Mouse (Mus musculus) small intestine, adult 2 months (tissue): ENCODE measurements around the gene Zfp444. TPM values are rescaled to one million over a fixed set of nuclear protein-coding genes. Genes with fewer than 3 reads are reported as not detected.
"Not testable (repeated sequence)": the region's sequence is repeated elsewhere in the genome, so short reads cannot be mapped to it uniquely, and the experiment has no call there.

ENCODE experiments used
- H3K27ac ChIP-seq: fragments of 200-500 bp; 2 replicates; pipeline ENCODE4 v1.5.1; 2012; ENCODE audit warnings: low read depth, low read length, control low read depth, inconsistent platforms; ENCODE audit not compliant: insufficient read depth
- H3K27me3 ChIP-seq: fragments of 200-500 bp; 2 replicates; pipeline ENCODE4 v1.6.1; 2012; ENCODE audit warnings: mild to moderate bottlenecking, moderate library complexity, low read length, inconsistent platforms; ENCODE audit not compliant: control insufficient read depth, insufficient read depth
- H3K36me3 ChIP-seq: fragments of 200-500 bp; 2 replicates; pipeline ENCODE4 v1.6.1; 2012; ENCODE audit warnings: mild to moderate bottlenecking, low read length, control low read depth, inconsistent platforms; ENCODE audit not compliant: control insufficient read depth, insufficient read depth
- H3K4me1 ChIP-seq: fragments of 200-500 bp; 2 replicates; pipeline ENCODE4 v1.6.1; 2012; ENCODE audit warnings: low read length, inconsistent platforms, mixed read lengths; ENCODE audit not compliant: control insufficient read depth, insufficient read depth, insufficient read length
- H3K4me3 ChIP-seq: fragments of 200-500 bp; 2 replicates; pipeline ENCODE4 v1.5.1; 2012; ENCODE audit warnings: low read depth, mild to moderate bottlenecking, control low read depth, inconsistent platforms, low read length, moderate library complexity
- CTCF ChIP-seq: fragments of 200-500 bp; IDR thresholded peaks from 2 replicates; pipeline ENCODE4 v1.5.1; 2012; ENCODE audit warnings: low read depth, mild to moderate bottlenecking, control low read depth, inconsistent platforms, low read length, moderate library complexity, mixed read lengths; ENCODE audit not compliant: insufficient replicate concordance, insufficient read length; ENCODE audit errors: extremely low read depth
- POLR2A ChIP-seq: fragments of 200-500 bp; IDR thresholded peaks from 2 replicates; pipeline ENCODE4 v1.6.1; 2012; ENCODE audit warnings: low read depth, mild to moderate bottlenecking, control low read depth, inconsistent platforms, low read length, moderate library complexity
- WGBS: fragments of 180-500 bp; shearing (Covaris S2); methylation state at CpG from one replicate; pipeline ENCODE4 v1.1.7; 2018; 5-methylcytosine and 5-hydroxymethylcytosine counted together
- polyA plus RNA-seq: library from polyadenylated mRNA; depleted of rRNA; stranded (reverse); fragments of >200 nt; gene quantifications from 2 replicates; pipeline ENCODE4 v1.2.3, GENCODE M21; 2012

Gene Zfp444
- polyA plus RNA-seq, 1 experiment, result 33.9 TPM

GRCm38 (mm10) chr7:6172674-6173244, 733 bp downstream of the Zfp444 start:
- H3K27ac ChIP-seq, result peak overlapping the region; percentile 41; the same call in 1 of the 2 replicates
- WGBS, result 3% methylated on average over 27 of the region's 28 CpGs
- TF ChIP-seq POLR2A, result no peak
- TF ChIP-seq CTCF, result no peak
- 0 out of 2 replicates have a peak, but pooled peaks cover 2% of the 10 kb centered on the region for H3K36me3 ChIP-seq
- H3K4me1 ChIP-seq, result peaks cover 5% of the 10 kb centered on the region; the same call in 1 of the 2 replicates
- no peaks in the 10 kb centered on the region for H3K27me3 ChIP-seq
- peak overlapping the region; percentile 91 for H3K4me3 ChIP-seq

GRCm38 (mm10) chr7:6173872-6174271, 1.8 kb downstream of the Zfp444 start:
- H3K4me1 ChIP-seq, result peaks cover 5% of the 10 kb centered on the region; the same call in 1 of the 2 replicates
- 0 out of 2 replicates have a peak, but pooled peaks cover 2% of the 10 kb centered on the region for H3K36me3 ChIP-seq
- H3K4me3 ChIP-seq, result no peak overlapping the region
- no peak overlapping the region for H3K27ac ChIP-seq
- no peaks in the 10 kb centered on the region for H3K27me3 ChIP-seq
- 42% methylated on average over 8 of the region's 8 CpGs for WGBS
- no peak for TF ChIP-seq CTCF
- no peak for TF ChIP-seq POLR2A

- H3K4me1 ChIP-seq, H3K36me3 ChIP-seq, H3K4me3 ChIP-seq, H3K27me3 ChIP-seq, H3K27ac ChIP-seq: not testable (repeated sequence)
- WGBS, result 69% methylated on average over 9 of the region's 9 CpGs
Measured at GRCm38 (mm10) chr7:6174365-6174987, 2.5 kb downstream of the Zfp444 start.

- TF ChIP-seq POLR2A (no peak), CTCF (no peak)
- H3K27me3 ChIP-seq, result no peaks in the 10 kb centered on the region
- H3K36me3 ChIP-seq, result peaks cover 7% of the 10 kb centered on the region; the same call in 1 of the 2 replicates
- H3K4me3 ChIP-seq, result no peak overlapping the region
- H3K4me1 ChIP-seq, result no peaks in the 10 kb centered on the region; the same call in 1 of the 2 replicates
- no peak overlapping the region for H3K27ac ChIP-seq
Measured at GRCm38 (mm10) chr7:6179013-6179412, 7.0 kb downstream of the Zfp444 start.

- TF ChIP-seq CTCF (no peak), POLR2A (no peak)
- H3K27me3 ChIP-seq, result no peaks in the 10 kb centered on the region
- H3K4me3 ChIP-seq, result no peak overlapping the region
- peaks cover 10% of the 10 kb centered on the region for H3K36me3 ChIP-seq
- H3K27ac ChIP-seq, result no peak overlapping the region
- H3K4me1 ChIP-seq, result no peaks in the 10 kb centered on the region; the same call in 1 of the 2 replicates
Measured at GRCm38 (mm10) chr7:6182882-6183281, 10.9 kb downstream of the Zfp444 start.

- WGBS, result 94% methylated on average over 19 of the region's 19 CpGs
- Histone ChIP-seq H3K36me3 (peaks cover 16% of the 10 kb centered on the region), H3K4me3 (no peak overlapping the region), H3K27me3 (no peaks in the 10 kb centered on the region), H3K27ac (no peak overlapping the region), H3K4me1 (no peaks in the 10 kb centered on the region; the same call in 1 of the 2 replicates)
- no peak for TF ChIP-seq POLR2A
- no peak for TF ChIP-seq CTCF
Measured at GRCm38 (mm10) chr7:6183802-6184201, 11.8 kb downstream of the Zfp444 start.

- 79% methylated on average over 8 of the region's 8 CpGs for WGBS
- TF ChIP-seq POLR2A (no peak), CTCF (no peak)
- H3K4me1 ChIP-seq, result no peaks in the 10 kb centered on the region; the same call in 1 of the 2 replicates
- H3K36me3 ChIP-seq, result peaks cover 19% of the 10 kb centered on the region
- no peak overlapping the region for H3K27ac ChIP-seq
- H3K27me3 ChIP-seq, result no peaks in the 10 kb centered on the region
- no peak overlapping the region for H3K4me3 ChIP-seq
Measured at GRCm38 (mm10) chr7:6184521-6184920, 12.5 kb downstream of the Zfp444 start.
